Mouse (Mus musculus) bone marrow macrophage, adult 2 months (primary cell): Measurements from ENCODE around the gene Prrt3.

ENCODE experiments used
- CTCF ChIP-seq: IDR thresholded peaks from 2 replicates; pipeline ENCODE4 v1.5.1; 2012; ENCODE audit warnings: low read depth, mild to moderate bottlenecking, low read length, moderate library complexity
- POLR2A ChIP-seq: IDR thresholded peaks from 2 replicates; pipeline ENCODE4 v1.6.1; 2012; ENCODE audit warnings: mild to moderate bottlenecking, low read depth, low read length, borderline replicate concordance

DNA sequence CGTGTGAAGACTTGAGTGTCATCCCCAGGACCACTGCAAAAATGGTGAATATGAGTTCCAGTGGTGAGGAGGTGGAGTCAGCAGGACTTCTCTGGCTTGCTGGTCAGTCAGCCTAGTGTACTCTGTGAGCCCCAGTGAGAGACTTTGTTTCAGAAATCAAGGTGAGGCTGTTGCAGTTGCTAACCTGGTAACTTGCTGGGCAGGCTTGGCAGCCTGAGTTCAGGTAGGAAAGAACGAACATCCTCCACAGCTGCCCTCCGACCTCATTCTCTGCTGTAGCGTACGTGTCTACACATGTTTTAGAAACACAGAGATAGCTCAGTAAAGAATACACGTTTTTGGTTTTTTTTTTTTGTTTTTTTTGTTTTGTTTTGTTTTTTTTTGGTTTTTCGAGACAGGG lies 33.2 kb upstream of the Prrt3 start:
- TF ChIP-seq CTCF, result no peak
- no peak for TF ChIP-seq POLR2A
